Mouse (Mus musculus): ENCODE measurements around the gene Phgr1. TPM values are rescaled to one million over a fixed set of nuclear protein-coding genes. Genes with fewer than 3 reads are reported as not detected.
A peak's percentile ranks its signal among the peaks of the same experiment; 100 is the strongest.

Gene Phgr1
- polyA plus RNA-seq, 1 experiment from 2014 or later, result not detected

DNA sequence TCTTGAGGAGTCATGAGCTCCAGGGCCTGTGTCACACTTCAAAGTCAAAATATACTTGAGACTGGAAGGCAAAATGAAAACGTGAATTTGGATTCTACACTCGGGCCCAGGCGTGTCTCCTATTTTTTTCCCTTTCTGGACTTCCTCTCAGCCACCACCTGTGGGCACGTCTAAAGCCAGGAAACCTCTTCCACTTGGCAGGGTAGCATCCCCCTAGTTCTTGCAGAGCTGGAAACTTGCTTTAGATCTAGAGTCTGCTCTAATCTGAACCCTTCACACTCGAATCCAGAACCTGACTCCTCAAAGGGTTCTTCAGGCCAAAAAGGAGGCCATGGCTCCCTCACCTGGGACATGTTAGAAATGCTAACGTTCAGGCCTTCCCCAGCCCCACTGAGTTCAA, 17.2 kb upstream of the Phgr1 start:
- Histone ChIP-seq H3K27me3 (ENCODE audit: insufficient read depth, low read length) (0 out of 2 replicates have a peak, but pooled peaks cover 8% of the 10 kb centered on the region), H3K4me2 (ENCODE audit: low read depth, low read length) (no peak overlapping the region), H3K4me1 (ENCODE audit: insufficient read depth) (peaks cover 22% of the 10 kb centered on the region)

DNA sequence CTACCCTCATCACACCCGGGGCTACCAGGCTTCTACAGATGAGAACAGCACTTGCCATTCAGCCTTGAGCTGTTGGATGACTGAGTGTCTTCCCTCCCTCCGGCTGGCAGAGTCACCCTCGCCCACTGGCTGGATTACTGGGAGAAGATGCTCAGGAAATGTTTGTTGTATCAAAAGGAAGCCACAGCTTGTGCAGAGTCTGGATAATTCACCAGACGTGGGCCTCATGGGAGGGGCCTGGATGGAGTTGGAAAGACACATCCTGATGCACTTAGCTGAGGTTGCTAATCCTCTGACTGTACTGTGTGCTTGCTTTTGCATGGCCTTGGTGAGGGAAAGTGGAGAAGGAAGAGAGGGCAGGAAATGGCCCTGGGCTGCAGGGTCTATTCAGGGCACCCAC, 16.5 kb upstream of the Phgr1 start:
- no peaks in the 10 kb centered on the region for H3K9me3 ChIP-seq (ENCODE audit: low read length)
- peak overlapping the region; percentile 34; the same call in 1 of the 2 replicates for H3K27ac ChIP-seq (ENCODE audit: low read depth)
- 51% methylated on average over 4 of the region's 4 CpGs for WGBS (ENCODE audit: insufficient replicate concordance)
- no peak for DNase-seq
- no peak overlapping the region for H3K4me3 ChIP-seq (ENCODE audit: low read depth, low read length)
- H3K27me3 ChIP-seq (ENCODE audit: insufficient read depth, low read length), result 0 out of 2 replicates have a peak, but pooled peaks cover 8% of the 10 kb centered on the region
- H3K4me2 ChIP-seq (ENCODE audit: low read depth, low read length), result no peak overlapping the region
- peaks cover 19% of the 10 kb centered on the region for H3K4me1 ChIP-seq (ENCODE audit: insufficient read depth)
- peak; percentile 43; the same call in 1 of the 2 replicates for ATAC-seq
- no peaks in the 10 kb centered on the region for H3K36me3 ChIP-seq (replicated peaks; ENCODE audit: insufficient read depth, low read length)
- TF ChIP-seq CTCF (IDR thresholded peaks at IDR 0.05; ENCODE audit: low read depth) (no peak), EP300 (IDR thresholded peaks at IDR 0.05; ENCODE audit: low read depth) (peak; percentile 29; the same call in 1 of the 2 replicates)
- no peak overlapping the region for H3K9ac ChIP-seq (replicated peaks)

More for the DNA sequence above, 17.2 kb upstream of the Phgr1 start:
- H3K9ac ChIP-seq (replicated peaks), result no peak overlapping the region
- DNase-seq (no peak), ATAC-seq (no peak)
- 66% methylated on average over 6 of the region's 6 CpGs for WGBS (ENCODE audit: insufficient replicate concordance)
- H3K36me3 ChIP-seq (replicated peaks; ENCODE audit: insufficient read depth, low read length), result peaks cover 2% of the 10 kb centered on the region
- no peaks in the 10 kb centered on the region for H3K9me3 ChIP-seq (ENCODE audit: low read length)
- TF ChIP-seq EP300 (IDR thresholded peaks at IDR 0.05; ENCODE audit: low read depth) (no peak), CTCF (IDR thresholded peaks at IDR 0.05; ENCODE audit: low read depth) (no peak)
- H3K27ac ChIP-seq (ENCODE audit: low read depth), result no peak overlapping the region
- H3K4me3 ChIP-seq (ENCODE audit: low read depth, low read length), result no peak overlapping the region

DNA sequence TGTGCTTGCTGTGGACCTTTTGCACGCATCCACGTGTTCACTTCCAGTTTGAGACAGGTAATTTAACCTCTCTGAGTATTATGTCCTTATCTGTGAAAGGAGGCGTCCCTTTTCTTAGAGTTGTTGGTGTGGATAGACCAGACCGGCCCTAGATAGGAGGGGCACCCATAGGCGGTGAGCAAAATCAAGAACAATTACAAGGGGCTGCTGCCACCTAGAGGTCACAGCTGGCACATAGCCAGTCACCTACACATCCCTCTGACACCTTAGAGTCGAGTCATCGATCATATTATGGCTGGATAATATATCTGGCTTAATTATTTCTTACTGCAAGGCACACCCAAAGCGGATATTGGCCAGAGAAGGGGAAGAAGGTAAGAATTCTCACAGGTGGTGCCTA, 12.7 kb upstream of the Phgr1 start:
- DNase-seq (peak; percentile 82), ATAC-seq (peak; percentile 32; the same call in 1 of the 2 replicates)
- TF ChIP-seq CTCF (IDR thresholded peaks at IDR 0.05; ENCODE audit: low read depth) (peak; percentile 91), EP300 (IDR thresholded peaks at IDR 0.05; ENCODE audit: low read depth) (no peak)
- no peaks in the 10 kb centered on the region for H3K36me3 ChIP-seq (replicated peaks; ENCODE audit: insufficient read depth, low read length)
- WGBS (ENCODE audit: insufficient replicate concordance), result 9% methylated on average over 8 of the region's 8 CpGs
- no peak overlapping the region for H3K9ac ChIP-seq (replicated peaks)
- no peak overlapping the region for H3K4me3 ChIP-seq (ENCODE audit: low read depth, low read length)
- H3K9me3 ChIP-seq (ENCODE audit: low read length), result no peaks in the 10 kb centered on the region
- 0 out of 2 replicates have a peak, but pooled peaks cover 14% of the 10 kb centered on the region for H3K27me3 ChIP-seq (ENCODE audit: insufficient read depth, low read length)
- H3K4me2 ChIP-seq (ENCODE audit: low read depth, low read length), result no peak overlapping the region
- no peak overlapping the region for H3K27ac ChIP-seq (ENCODE audit: low read depth)
- H3K4me1 ChIP-seq (ENCODE audit: insufficient read depth), result peaks cover 37% of the 10 kb centered on the region

DNA sequence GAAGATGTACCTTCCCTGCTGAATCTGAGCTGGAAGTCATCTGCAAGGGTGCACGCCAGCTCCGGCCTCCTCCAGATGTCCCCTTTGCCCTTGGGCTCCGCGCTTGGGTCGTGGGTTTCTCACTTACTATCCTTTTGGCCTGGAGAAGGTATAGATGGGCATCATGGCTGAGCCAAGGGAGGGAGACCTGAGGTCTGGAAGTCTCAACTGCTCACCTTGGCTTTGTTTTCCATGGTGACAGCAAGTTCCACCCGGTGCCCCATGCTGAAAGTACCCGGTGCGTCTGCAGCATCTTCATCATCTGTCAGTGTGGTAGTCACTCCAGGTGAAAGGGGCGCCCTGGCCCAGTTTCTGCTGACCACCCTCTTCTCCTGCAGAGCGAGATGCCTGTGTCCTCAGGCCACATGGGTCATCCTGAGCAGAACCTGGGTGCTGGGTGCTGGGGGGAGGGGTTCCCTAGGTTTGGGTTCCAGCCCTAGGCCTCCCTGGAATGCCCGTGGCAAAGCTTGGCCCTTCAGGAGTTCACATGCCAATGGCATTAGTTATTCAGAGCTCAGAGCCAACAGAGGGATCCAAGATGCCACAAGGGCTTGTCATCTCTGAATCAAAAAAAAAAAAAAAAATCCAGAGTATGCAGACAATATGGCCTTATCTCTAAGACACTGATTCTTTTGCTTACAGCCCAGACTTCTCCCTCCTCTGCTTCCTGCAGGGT, 12.1 kb upstream of the Phgr1 start:
- H3K4me2 ChIP-seq (ENCODE audit: low read depth, low read length), result 0 out of 2 replicates have a peak overlapping the region, but pooled peaks have one; percentile 75
- H3K4me3 ChIP-seq (ENCODE audit: low read depth, low read length), result no peak overlapping the region
- ATAC-seq (no peak), DNase-seq (no peak)
- H3K4me1 ChIP-seq (ENCODE audit: insufficient read depth), result peaks cover 37% of the 10 kb centered on the region
- 0 out of 2 replicates have a peak, but pooled peaks cover 14% of the 10 kb centered on the region for H3K27me3 ChIP-seq (ENCODE audit: insufficient read depth, low read length)
- 83% methylated on average over 11 of the region's 11 CpGs for WGBS (ENCODE audit: insufficient replicate concordance)
- no peaks in the 10 kb centered on the region for H3K9me3 ChIP-seq (ENCODE audit: low read length)
- H3K36me3 ChIP-seq (replicated peaks; ENCODE audit: insufficient read depth, low read length), result no peaks in the 10 kb centered on the region
- no peak overlapping the region for H3K27ac ChIP-seq (ENCODE audit: low read depth)
- TF ChIP-seq EP300 (IDR thresholded peaks at IDR 0.05; ENCODE audit: low read depth) (no peak), CTCF (IDR thresholded peaks at IDR 0.05; ENCODE audit: low read depth) (no peak)
- H3K9ac ChIP-seq (replicated peaks), result no peak overlapping the region

DNA sequence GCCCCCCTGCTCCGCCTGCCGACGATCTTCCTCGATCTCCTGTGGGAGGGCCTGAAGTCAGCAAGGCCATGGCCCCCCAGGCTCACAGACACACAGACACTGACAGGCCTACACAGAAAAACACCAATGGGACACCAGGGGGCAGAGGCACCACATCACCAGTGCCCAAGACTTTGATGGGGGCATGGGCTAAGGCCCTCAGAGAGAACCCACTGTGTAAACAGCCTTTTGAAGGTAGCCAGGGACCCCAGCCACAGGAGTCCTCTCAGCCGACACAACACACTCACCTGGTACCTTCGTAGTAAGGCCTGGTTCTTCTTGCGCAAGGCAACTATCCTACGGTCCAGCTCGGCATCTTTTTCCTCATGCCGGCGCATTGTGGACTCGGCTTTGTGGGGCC, 11.2 kb upstream of the Phgr1 start:
- Histone ChIP-seq H3K4me3 (ENCODE audit: low read depth, low read length) (peak overlapping the region; percentile 32; the same call in 1 of the 2 replicates), H3K27me3 (ENCODE audit: insufficient read depth, low read length) (0 out of 2 replicates have a peak, but pooled peaks cover 14% of the 10 kb centered on the region), H3K4me1 (ENCODE audit: insufficient read depth) (peaks cover 37% of the 10 kb centered on the region), H3K9ac (replicated peaks) (no peak overlapping the region), H3K9me3 (ENCODE audit: low read length) (no peaks in the 10 kb centered on the region), H3K27ac (ENCODE audit: low read depth) (no peak overlapping the region), H3K36me3 (replicated peaks; ENCODE audit: insufficient read depth, low read length) (no peaks in the 10 kb centered on the region), H3K4me2 (ENCODE audit: low read depth, low read length) (peak overlapping the region; percentile 75)
- 85% methylated on average over 12 of the region's 12 CpGs for WGBS (ENCODE audit: insufficient replicate concordance)
- TF ChIP-seq EP300 (IDR thresholded peaks at IDR 0.05; ENCODE audit: low read depth) (no peak), CTCF (IDR thresholded peaks at IDR 0.05; ENCODE audit: low read depth) (peak; percentile 49)
- ATAC-seq, result no peak
- DNase-seq, result no peak

DNA sequence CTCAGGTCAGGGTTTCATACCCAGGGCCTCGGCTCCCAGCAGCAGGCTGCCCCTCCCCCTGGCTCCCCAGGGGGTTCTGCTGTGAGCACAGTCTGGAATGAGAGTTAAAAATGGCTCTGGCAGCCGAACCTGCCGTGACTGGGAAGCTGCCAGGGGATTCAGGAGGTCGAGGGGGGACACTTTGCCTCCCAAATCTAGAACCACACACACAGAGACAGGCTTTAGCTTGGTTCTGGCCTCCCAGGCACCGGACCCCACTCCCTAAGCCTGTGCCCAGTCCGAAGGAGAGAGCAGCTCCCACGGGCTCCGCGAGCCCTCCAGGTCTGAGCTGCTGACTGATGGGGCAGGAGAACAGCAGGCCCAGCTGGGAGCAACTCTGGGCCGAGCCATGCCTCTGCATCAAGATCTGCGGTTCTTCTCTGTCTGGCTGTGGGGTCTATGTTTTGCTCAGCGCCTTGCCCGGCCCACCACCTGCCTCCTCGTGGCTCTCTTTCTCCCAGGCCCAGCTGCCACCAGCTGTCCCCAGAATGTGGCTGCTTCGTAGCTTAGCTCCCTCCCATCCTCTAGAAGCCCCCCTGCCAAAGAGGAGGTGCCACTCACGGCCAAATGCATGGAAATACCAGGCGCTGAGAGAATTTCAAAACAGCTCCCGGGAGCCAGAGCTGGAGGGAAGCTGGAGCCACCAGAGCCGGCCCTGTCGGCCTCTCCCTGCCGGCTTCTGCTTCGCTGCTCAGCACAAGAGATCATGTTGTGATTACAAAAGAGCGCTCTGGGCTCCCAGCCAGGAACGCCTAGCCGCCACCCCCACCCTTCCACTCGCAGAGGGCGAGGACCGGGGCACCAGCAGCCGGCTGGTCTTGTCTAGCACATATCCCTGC, 10.4 kb upstream of the Phgr1 start, which contains the start of gene Ccdc9b:
Gene Ccdc9b, minus strand, starts transcription at position 756 of the 878 bp plus-strand sequence.
- WGBS (ENCODE audit: insufficient replicate concordance), result 25% methylated on average over 29 of the region's 29 CpGs

More for the DNA sequence above, 10.4 kb upstream of the Phgr1 start, which contains the start of gene Ccdc9b:
- no peaks in the 10 kb centered on the region for H3K36me3 ChIP-seq (replicated peaks; ENCODE audit: insufficient read depth, low read length)
- H3K27ac ChIP-seq (ENCODE audit: low read depth), result peak within 1 kb of the TSS; percentile 77
- peak within 1 kb of the TSS; percentile 32 for H3K4me3 ChIP-seq (ENCODE audit: low read depth, low read length)
- H3K4me1 ChIP-seq (ENCODE audit: insufficient read depth), result peaks cover 37% of the 10 kb centered on the region
- no peak; the same call in 1 of the 2 replicates for TF ChIP-seq EP300 (IDR thresholded peaks at IDR 0.05; ENCODE audit: low read depth)
- TF ChIP-seq CTCF (IDR thresholded peaks at IDR 0.05; ENCODE audit: low read depth), result no peak
- peak within 1 kb of the TSS; percentile 60 for H3K9ac ChIP-seq (replicated peaks)
- no peaks in the 10 kb centered on the region for H3K9me3 ChIP-seq (ENCODE audit: low read length)
- H3K4me2 ChIP-seq (ENCODE audit: low read depth, low read length), result peak within 1 kb of the TSS; percentile 75
- H3K27me3 ChIP-seq (ENCODE audit: insufficient read depth, low read length), result 0 out of 2 replicates have a peak, but pooled peaks cover 14% of the 10 kb centered on the region
- ATAC-seq, result peak; percentile 88
- DNase-seq, result peak; percentile 94

Measured in liver, postnatal 0 days (tissue).